Mouse (Mus musculus) urinary bladder, postnatal 14 days (tissue): Measurements from ENCODE around the gene Trpv2.

Experiments
- DNase-seq: peaks from one replicate; pipeline ENCODE4 v3.0.0; 2021; ENCODE audit warnings: low spot score

Gene Trpv2

GRCm38 (mm10) chr11:62558961-62559646 is 15.2 kb upstream of the Trpv2 start:
- peak; percentile 69 for DNase-seq

- no peak for DNase-seq
Measured at GRCm38 (mm10) chr11:62560463-62561016, 13.7 kb upstream of the Trpv2 start.

- DNase-seq: no peak
Measured at GRCm38 (mm10) chr11:62563590-62563989, 10.7 kb upstream of the Trpv2 start.

- DNase-seq: no peak
Measured at GRCm38 (mm10) chr11:62565747-62566146, 8.5 kb upstream of the Trpv2 start.

GRCm38 (mm10) chr11:62566211-62566610 is 8.1 kb upstream of the Trpv2 start:
- DNase-seq: no peak

- peak; percentile 23 for DNase-seq
Measured at GRCm38 (mm10) chr11:62568300-62568699, 6.0 kb upstream of the Trpv2 start.

GRCm38 (mm10) chr11:62574703-62575085 is 408 bp downstream of the Trpv2 start:
- no peak for DNase-seq

GRCm38 (mm10) chr11:62575297-62575658 is 992 bp downstream of the Trpv2 start:
- DNase-seq: peak; percentile 88

- peak; percentile 22 for DNase-seq
Measured at GRCm38 (mm10) chr11:62575659-62576438, 1.6 kb downstream of the Trpv2 start.

GRCm38 (mm10) chr11:62576530-62577152 is 2.4 kb downstream of the Trpv2 start:
- DNase-seq: peak; percentile 18

GRCm38 (mm10) chr11:62583031-62583430 is 8.7 kb downstream of the Trpv2 start:
- DNase-seq: no peak

GRCm38 (mm10) chr11:62584671-62585206 is 10.5 kb downstream of the Trpv2 start:
- no peak for DNase-seq

GRCm38 (mm10) chr11:62587034-62587433 is 12.7 kb downstream of the Trpv2 start:
- DNase-seq: no peak

- no peak for DNase-seq
Measured at GRCm38 (mm10) chr11:62589391-62589790, 15.1 kb downstream of the Trpv2 start.

GRCm38 (mm10) chr11:62591026-62591425 is 16.7 kb downstream of the Trpv2 start:
- no peak for DNase-seq

- no peak for DNase-seq
Measured at GRCm38 (mm10) chr11:62591904-62592575, 17.8 kb downstream of the Trpv2 start.

- DNase-seq: no peak
Measured at GRCm38 (mm10) chr11:62598571-62598970, 24.3 kb downstream of the Trpv2 start.

GRCm38 (mm10) chr11:62601732-62602618 is 27.7 kb downstream of the Trpv2 start:
- DNase-seq: no peak

GRCm38 (mm10) chr11:62602619-62603311 is 28.5 kb downstream of the Trpv2 start:
- DNase-seq: peak; percentile 96
